In genomic region chr9:83568937-83569336, GRCm38 (mm10) we compare ENCODE assay signal across 12 mouse cellular contexts. TPM values are rescaled to one million over a fixed set of nuclear protein-coding genes. Genes with fewer than 3 reads are reported as not detected.
DNase-seq lines count a peak whose midpoint lies in the region; ATAC-seq and TF ChIP-seq lines count a peak whose summit lies in the region.
"Had no signal": no experiment of that assay in that cellular context is flagged by ENCODE, and none has a peak within 500 bp of the region (broad histone marks: within the 10 kb centered on the region; RNA-seq: fewer than 3 reads in every experiment).

No protein-coding gene starts in this region.

- ATAC-seq in liver, embryonic 12.5 days: no peak
- no peak for ATAC-seq in limb, embryonic 14.5 days (ENCODE audit: low FRiP score, low read depth)
- no peak for ATAC-seq in hindbrain, embryonic 16.5 days
- ATAC-seq: inflammation-experienced regulatory T-cells, adult 6 months; midbrain, embryonic 13.5 days had no signal

- no peak overlapping the region for H3K27ac ChIP-seq in liver, adult 2 months (replicated peaks; ENCODE audit: insufficient read depth, low read depth, low read length)
- no peak overlapping the region for H3K27ac ChIP-seq in liver, embryonic 12.5 days
- H3K27ac ChIP-seq in limb, embryonic 14.5 days (replicated peaks; ENCODE audit: low read depth, low read length): no peak overlapping the region
- no peak overlapping the region for H3K27ac ChIP-seq in hindbrain, embryonic 16.5 days (ENCODE audit: low read depth, low read length)
- H3K27ac ChIP-seq: heart, adult 2 months; midbrain, embryonic 13.5 days had no signal

- H3K36me3 ChIP-seq in liver, adult 2 months (ENCODE audit: control insufficient read depth, insufficient read depth, low read length): no peaks in the 10 kb centered on the region
- no peaks in the 10 kb centered on the region for H3K36me3 ChIP-seq in liver, embryonic 12.5 days
- H3K36me3 ChIP-seq in limb, embryonic 14.5 days (ENCODE audit: control insufficient read depth, insufficient read depth, low read length): no peaks in the 10 kb centered on the region
- H3K36me3 ChIP-seq in hindbrain, embryonic 16.5 days (ENCODE audit: control insufficient read depth, insufficient read depth, low read length): no peaks in the 10 kb centered on the region
- H3K36me3 ChIP-seq: midbrain, embryonic 13.5 days had no signal

- WGBS in liver, adult 2 months: 74% methylated on average over 3 of the region's 3 CpGs
- 78% methylated on average over 3 of the region's 3 CpGs for WGBS in liver, embryonic 12.5 days (ENCODE audit: insufficient replicate concordance)
- 41% methylated on average over 3 of the region's 3 CpGs for WGBS in limb, embryonic 14.5 days
- 70% methylated on average over 3 of the region's 3 CpGs for WGBS in hindbrain, embryonic 16.5 days

- no peak overlapping the region for H3K4me3 ChIP-seq in liver, adult 2 months (ENCODE audit: insufficient read depth, low read depth, low read length)
- no peak overlapping the region for H3K4me3 ChIP-seq in liver, embryonic 12.5 days
- H3K4me3 ChIP-seq in limb, embryonic 14.5 days (replicated peaks; ENCODE audit: low read length): no peak overlapping the region
- no peak overlapping the region for H3K4me3 ChIP-seq in hindbrain, embryonic 16.5 days (ENCODE audit: low read length)
- H3K4me3 ChIP-seq: heart, adult 2 months; midbrain, embryonic 13.5 days had no signal

- TF ChIP-seq POLR2A in liver, adult 2 months (IDR thresholded peaks at IDR 0.05; ENCODE audit: extremely low read depth, insufficient read depth, low read length): no peak
- TF ChIP-seq POLR2A in brain, embryonic 14.5 days (IDR thresholded peaks at IDR 0.05; ENCODE audit: borderline replicate concordance, extremely low read depth, insufficient read depth, insufficient read length, poor library complexity, severe bottlenecking): no peak
- no peak for TF ChIP-seq POLR2A in limb, embryonic 14.5 days (IDR thresholded peaks at IDR 0.05; ENCODE audit: borderline replicate concordance, extremely low read depth, insufficient read depth, insufficient read length)

- H3K9ac ChIP-seq in liver, adult 2 months (ENCODE audit: low read depth, low read length): no peak overlapping the region
- no peak overlapping the region for H3K9ac ChIP-seq in liver, embryonic 12.5 days
- H3K9ac ChIP-seq in limb, embryonic 14.5 days (ENCODE audit: low read depth, low read length, severe bottlenecking): no peak overlapping the region
- no peak overlapping the region for H3K9ac ChIP-seq in hindbrain, embryonic 16.5 days (ENCODE audit: low read depth, low read length)
- H3K9ac ChIP-seq: midbrain, embryonic 13.5 days had no signal

- no peak for TF ChIP-seq CTCF in liver, adult 2 months (IDR thresholded peaks at IDR 0.05; ENCODE audit: low read depth, low read length)
- TF ChIP-seq CTCF in brain, embryonic 14.5 days (IDR thresholded peaks at IDR 0.05; ENCODE audit: borderline replicate concordance, extremely low read depth, insufficient read depth, insufficient read length): no peak

- no peaks in the 10 kb centered on the region for H3K27me3 ChIP-seq in liver, adult 2 months (ENCODE audit: control insufficient read depth, insufficient read depth, low read length)
- no peaks in the 10 kb centered on the region for H3K27me3 ChIP-seq in liver, embryonic 12.5 days (replicated peaks)
- no peaks in the 10 kb centered on the region for H3K27me3 ChIP-seq in limb, embryonic 14.5 days (ENCODE audit: control insufficient read depth, insufficient read depth, low read length)
- no peaks in the 10 kb centered on the region for H3K27me3 ChIP-seq in hindbrain, embryonic 16.5 days (replicated peaks; ENCODE audit: control insufficient read depth, insufficient read depth, low read length)
- H3K27me3 ChIP-seq: midbrain, embryonic 13.5 days had no signal

- peak; percentile 31 for DNase-seq in embryo, embryonic 10 days (ENCODE audit: low spot score)
- no peak for DNase-seq in embryo, embryonic 9.5 days (ENCODE audit: extremely low spot score)
- DNase-seq in liver, adult 2 months (ENCODE audit: extremely low read depth, low read depth, low spot score): peak; percentile 36
- DNase-seq in brain, embryonic 14.5 days (ENCODE audit: low read depth): peak; percentile 62
- peak; percentile 30 for DNase-seq in limb, embryonic 14.5 days (ENCODE audit: low spot score)
- no peak for DNase-seq in ovary, postnatal 10 days (ENCODE audit: low spot score)
- DNase-seq: cerebellum, adult 11-12 months; heart, adult 2 months had no signal

- H3K4me1 ChIP-seq in liver, adult 2 months (ENCODE audit: control insufficient read depth, insufficient read depth, low read length): peaks cover 5% of the 10 kb centered on the region
- peaks cover 21% of the 10 kb centered on the region for H3K4me1 ChIP-seq in liver, embryonic 12.5 days
- H3K4me1 ChIP-seq in limb, embryonic 14.5 days (ENCODE audit: control insufficient read depth, insufficient read depth, low read length): peaks cover 23% of the 10 kb centered on the region
- 0 out of 2 replicates have a peak, but pooled peaks cover 2% of the 10 kb centered on the region for H3K4me1 ChIP-seq in hindbrain, embryonic 16.5 days (ENCODE audit: control insufficient read depth, insufficient read depth, low read depth, low read length)

- no peaks in the 10 kb centered on the region for H3K9me3 ChIP-seq in liver, embryonic 12.5 days (replicated peaks)
- H3K9me3 ChIP-seq in limb, embryonic 14.5 days (ENCODE audit: control insufficient read depth, low read length): no peaks in the 10 kb centered on the region
- H3K9me3 ChIP-seq in hindbrain, embryonic 16.5 days (ENCODE audit: control insufficient read depth, low read length): no peaks in the 10 kb centered on the region
- H3K9me3 ChIP-seq: midbrain, embryonic 13.5 days had no signal

- no peak overlapping the region for H3K4me2 ChIP-seq in liver, embryonic 12.5 days
- no peak overlapping the region for H3K4me2 ChIP-seq in limb, embryonic 14.5 days (replicated peaks; ENCODE audit: low read depth, low read length, severe bottlenecking)
- no peak overlapping the region for H3K4me2 ChIP-seq in hindbrain, embryonic 16.5 days (ENCODE audit: low read length)
- H3K4me2 ChIP-seq: midbrain, embryonic 13.5 days had no signal

- H3K79me2 ChIP-seq in liver, adult 2 months (ENCODE audit: control insufficient read depth, insufficient read depth, low read length): peaks cover 13% of the 10 kb centered on the region; the same call in 1 of the 2 replicates

RNA-seq across cellular contexts. Expression of gene Sh3bgrl2, which starts 20.8 kb away (rescaled TPM):
- total RNA-seq in liver, adult 2 months (2014; rRNA removed): 22.7 and 25.0 TPM in 2 replicates
- polyA plus RNA-seq in liver, adult 2 months (2012; rRNA removed): 8.4 and 9.6 TPM in 2 replicates
- polyA plus RNA-seq in liver, embryonic 12.5 days (2016; fragmentation: Nextera tagmentation; extraction: Ambion mirVana): 9.7 and 10.8 TPM in 2 replicates
- 8.6 and 9.3 TPM in 2 replicates for polyA plus RNA-seq in brain, embryonic 14.5 days (2012; rRNA removed)
- polyA plus RNA-seq in limb, embryonic 14.5 days (2012; rRNA removed): 5.1 and 5.3 TPM in 2 replicates
- polyA plus RNA-seq in limb, embryonic 14.5 days (2014; fragmentation: Nextera tagmentation; extraction: Ambion mirVana): 15.2 and 15.5 TPM in 2 replicates
- polyA plus RNA-seq in hindbrain, embryonic 16.5 days (2015; fragmentation: Nextera tagmentation; extraction: Ambion mirVana): 9.1 and 10.6 TPM in 2 replicates

Comparison
In these comparisons a context has a peak if more than half of its experiments do, and no peak if none do; other contexts are left out.
1. DNase-seq: peak in embryo, embryonic 10 days (single experiment), liver, adult 2 months (single experiment), brain, embryonic 14.5 days (single experiment) and limb, embryonic 14.5 days (single experiment); none in embryo, embryonic 9.5 days (single experiment) and ovary, postnatal 10 days (single experiment).